Mouse (Mus musculus): ENCODE data around the gene Pqlc2. TPM values are rescaled to one million over a fixed set of nuclear protein-coding genes. Genes with fewer than 3 reads are reported as not detected.
A peak's percentile ranks its signal among the peaks of the same experiment; 100 is the strongest.

The Pqlc2 gene
- polyA plus RNA-seq, 1 experiment from 2014 or later: 10.1 TPM

GRCm38 (mm10) chr4:139334631-139335295 is 24.3 kb upstream of the Pqlc2 start:
- H3K4me1 ChIP-seq: no peaks in the 10 kb centered on the region; the same call in 1 of the 2 replicates
- H3K9ac ChIP-seq: no peak overlapping the region
- no peaks in the 10 kb centered on the region for H3K36me3 ChIP-seq (ENCODE audit: poor library complexity, severe bottlenecking)
- H3K9me3 ChIP-seq (replicated peaks): no peaks in the 10 kb centered on the region
- no peak overlapping the region for H3K4me3 ChIP-seq
- H3K27me3 ChIP-seq: peaks cover 21% of the 10 kb centered on the region
- ATAC-seq: no peak
- H3K4me2 ChIP-seq: no peak overlapping the region
- 73% methylated on average over 7 of the region's 9 CpGs for WGBS
- no peak overlapping the region for H3K27ac ChIP-seq

DNA sequence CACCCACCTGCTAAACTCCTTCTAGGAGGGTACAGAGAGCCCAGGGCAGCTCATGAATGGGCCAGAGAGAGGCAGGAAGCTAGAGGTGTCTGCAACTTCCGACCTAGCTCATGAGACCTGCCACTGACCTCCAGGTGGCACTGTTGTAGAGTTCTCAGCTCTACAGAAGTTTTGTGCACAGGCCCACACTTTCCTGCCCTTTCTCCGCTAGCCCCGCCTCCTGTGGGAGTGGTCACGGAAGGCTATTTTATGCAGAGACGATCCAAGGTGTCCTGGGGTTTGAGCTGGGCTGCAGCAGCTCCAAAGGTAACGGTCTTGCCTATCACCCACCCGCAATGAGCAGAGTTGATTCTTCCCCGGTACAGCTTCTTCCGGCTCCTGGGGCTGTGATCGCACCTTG is 20.1 kb upstream of the Pqlc2 start:
- Histone ChIP-seq H3K4me3 (no peak overlapping the region), H3K9ac (no peak overlapping the region), H3K9me3 (replicated peaks) (no peaks in the 10 kb centered on the region), H3K27me3 (peaks cover 3% of the 10 kb centered on the region; the same call in 1 of the 2 replicates), H3K36me3 (ENCODE audit: poor library complexity, severe bottlenecking) (no peaks in the 10 kb centered on the region), H3K27ac (no peak overlapping the region), H3K4me1 (no peaks in the 10 kb centered on the region), H3K4me2 (peak overlapping the region; percentile 34)
- 5% methylated on average over 10 of the region's 10 CpGs for WGBS
- no peak for ATAC-seq

- 90% methylated on average over 4 of the region's 4 CpGs for WGBS
- no peak overlapping the region for H3K27ac ChIP-seq
These were observed 9.2 kb upstream of the Pqlc2 start for GRCm38 (mm10) chr4:139319740-139320139.

DNA sequence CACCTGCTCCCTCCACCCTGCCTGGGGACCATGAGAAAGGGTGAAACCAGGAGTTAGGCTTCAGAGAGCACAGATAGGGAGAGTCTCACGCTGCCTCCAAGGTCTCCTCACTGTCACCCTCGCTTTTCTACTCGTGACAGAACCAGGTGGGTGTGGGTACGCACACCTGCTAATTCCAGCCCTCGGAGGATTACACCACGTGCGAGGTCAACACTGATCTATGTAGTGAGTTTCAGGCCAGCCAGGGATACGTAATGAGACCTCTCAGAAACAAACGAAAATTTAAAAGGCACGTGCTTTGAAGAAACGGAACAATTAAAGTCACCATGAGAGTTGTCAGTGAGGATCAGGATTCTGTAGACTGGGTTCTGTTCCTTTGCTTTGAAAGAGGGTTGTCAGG is 7.9 kb upstream of the Pqlc2 start:
- Histone ChIP-seq H3K9me3 (replicated peaks) (no peaks in the 10 kb centered on the region), H3K9ac (no peak overlapping the region), H3K27ac (no peak overlapping the region), H3K4me1 (no peaks in the 10 kb centered on the region), H3K27me3 (no peaks in the 10 kb centered on the region), H3K4me2 (no peak overlapping the region), H3K36me3 (ENCODE audit: poor library complexity, severe bottlenecking) (peaks cover 56% of the 10 kb centered on the region), H3K4me3 (no peak overlapping the region)
- 93% methylated on average over 11 of the region's 11 CpGs for WGBS
- ATAC-seq: no peak

More at GRCm38 (mm10) chr4:139319740-139320139, 9.2 kb upstream of the Pqlc2 start:
- H3K4me2 ChIP-seq: no peak overlapping the region
- H3K9me3 ChIP-seq (replicated peaks): no peaks in the 10 kb centered on the region
- H3K36me3 ChIP-seq (ENCODE audit: poor library complexity, severe bottlenecking): peaks cover 46% of the 10 kb centered on the region
- ATAC-seq: no peak
- no peaks in the 10 kb centered on the region for H3K27me3 ChIP-seq
- H3K4me3 ChIP-seq: no peak overlapping the region
- no peak overlapping the region for H3K9ac ChIP-seq
- H3K4me1 ChIP-seq: no peaks in the 10 kb centered on the region

DNA sequence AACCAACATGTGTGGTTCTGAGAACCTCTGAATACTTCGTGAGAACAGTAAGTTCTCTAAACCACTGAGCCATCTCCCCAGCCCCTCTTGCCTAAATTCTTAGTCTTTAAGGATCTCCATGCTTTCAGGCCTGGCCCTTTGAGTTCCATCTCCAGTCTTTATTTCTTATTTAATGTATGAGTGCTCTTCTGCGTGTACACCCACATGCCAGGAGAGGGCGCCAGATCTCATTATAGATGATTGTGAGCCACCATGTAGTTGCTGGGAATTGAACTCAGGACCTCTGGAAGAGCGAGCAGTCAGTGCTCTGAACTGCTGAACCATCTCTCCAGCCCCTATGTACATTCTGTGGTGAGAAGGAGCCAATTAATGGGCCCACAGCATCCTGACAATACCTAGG is 2.1 kb upstream of the Pqlc2 start:
- no peak overlapping the region for H3K9ac ChIP-seq
- H3K9me3 ChIP-seq (replicated peaks): no peaks in the 10 kb centered on the region
- H3K4me1 ChIP-seq: peaks cover 26% of the 10 kb centered on the region
- no peak overlapping the region for H3K27ac ChIP-seq
- H3K36me3 ChIP-seq (ENCODE audit: poor library complexity, severe bottlenecking): peaks cover 36% of the 10 kb centered on the region
- H3K27me3 ChIP-seq: 0 out of 2 replicates have a peak, but pooled peaks cover 3% of the 10 kb centered on the region
- H3K4me3 ChIP-seq: no peak overlapping the region
- 52% methylated on average over 4 of the region's 4 CpGs for WGBS
- H3K4me2 ChIP-seq: no peak overlapping the region; the same call in 1 of the 2 replicates
- no peak for ATAC-seq

DNA sequence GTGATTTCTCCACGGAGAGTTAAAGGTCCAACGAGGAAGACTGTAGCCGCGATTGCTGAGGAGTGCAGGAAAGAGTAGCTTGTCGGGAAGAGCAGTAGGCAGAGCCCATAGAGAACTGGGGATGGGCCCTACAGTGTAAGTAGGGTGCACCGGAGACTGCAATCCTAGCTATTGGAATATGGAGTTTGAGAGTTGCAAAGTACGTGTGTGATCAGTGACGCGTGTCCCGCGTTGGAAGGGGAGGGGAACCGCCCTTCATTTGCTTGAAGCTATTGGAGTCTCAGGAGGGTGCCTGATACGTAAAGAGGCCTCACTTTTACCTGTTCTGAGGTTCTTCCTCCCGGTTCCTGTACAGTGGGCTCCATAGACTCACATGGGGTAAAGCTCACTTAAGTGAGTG is 1.2 kb upstream of the Pqlc2 start:
- Histone ChIP-seq H3K9ac (peak overlapping the region; percentile 90), H3K4me3 (peak overlapping the region; percentile 81), H3K27me3 (0 out of 2 replicates have a peak, but pooled peaks cover 3% of the 10 kb centered on the region), H3K36me3 (ENCODE audit: poor library complexity, severe bottlenecking) (peaks cover 26% of the 10 kb centered on the region), H3K4me1 (peaks cover 26% of the 10 kb centered on the region), H3K4me2 (peak overlapping the region; percentile 96), H3K9me3 (replicated peaks) (no peaks in the 10 kb centered on the region), H3K27ac (no peak overlapping the region)
- WGBS: 16% methylated on average over 14 of the region's 14 CpGs
- ATAC-seq: no peak

- WGBS: under 1% methylated on average over 52 of the region's 53 CpGs
- Histone ChIP-seq H3K4me2 (peak overlapping the region; percentile 96), H3K9me3 (replicated peaks) (no peaks in the 10 kb centered on the region), H3K36me3 (ENCODE audit: poor library complexity, severe bottlenecking) (peaks cover 28% of the 10 kb centered on the region), H3K4me1 (peaks cover 26% of the 10 kb centered on the region), H3K27me3 (0 out of 2 replicates have a peak, but pooled peaks cover 3% of the 10 kb centered on the region), H3K27ac (peak overlapping the region; percentile 25), H3K4me3 (peak overlapping the region; percentile 81), H3K9ac (peak overlapping the region; percentile 90)
- no peak; the same call in 1 of the 2 replicates for ATAC-seq
These were observed 592 bp upstream of the Pqlc2 start for GRCm38 (mm10) chr4:139310899-139311701.

GRCm38 (mm10) chr4:139309651-139310050 is 857 bp downstream of the Pqlc2 start:
- H3K36me3 ChIP-seq (ENCODE audit: poor library complexity, severe bottlenecking): peaks cover 22% of the 10 kb centered on the region
- H3K4me2 ChIP-seq: peak overlapping the region; percentile 96
- peak overlapping the region; percentile 81 for H3K4me3 ChIP-seq
- peaks cover 26% of the 10 kb centered on the region for H3K4me1 ChIP-seq
- 20% methylated on average over 6 of the region's 6 CpGs for WGBS
- no peak for ATAC-seq
- no peak overlapping the region for H3K27ac ChIP-seq
- 0 out of 2 replicates have a peak, but pooled peaks cover 3% of the 10 kb centered on the region for H3K27me3 ChIP-seq
- peak overlapping the region; percentile 90 for H3K9ac ChIP-seq
- H3K9me3 ChIP-seq (replicated peaks): no peaks in the 10 kb centered on the region

DNA sequence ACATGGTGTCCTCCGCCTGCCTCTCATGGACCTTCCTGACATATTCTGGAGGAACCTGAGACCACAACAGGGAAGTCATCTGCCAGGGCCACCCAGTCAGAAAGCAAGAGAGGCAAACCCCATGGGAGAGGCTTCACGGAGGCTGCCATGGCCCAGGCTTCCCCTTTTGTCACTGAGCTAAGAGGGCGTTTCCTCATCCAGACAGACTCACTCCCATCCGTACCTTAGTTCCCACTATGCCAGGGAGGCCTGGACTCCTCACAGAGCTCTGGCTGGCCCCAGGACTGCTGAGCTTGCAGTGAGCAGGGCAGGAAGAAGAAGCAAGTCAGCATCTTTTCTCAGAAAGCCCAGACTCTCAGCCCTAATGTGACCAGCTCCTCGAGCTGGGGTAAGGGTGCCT is 2.6 kb downstream of the Pqlc2 start:
- Histone ChIP-seq H3K4me2 (no peak overlapping the region), H3K27ac (no peak overlapping the region), H3K9me3 (replicated peaks) (no peaks in the 10 kb centered on the region), H3K27me3 (0 out of 2 replicates have a peak, but pooled peaks cover 3% of the 10 kb centered on the region), H3K4me1 (peaks cover 26% of the 10 kb centered on the region), H3K9ac (no peak overlapping the region), H3K36me3 (ENCODE audit: poor library complexity, severe bottlenecking) (peaks cover 15% of the 10 kb centered on the region), H3K4me3 (no peak overlapping the region)
- no peak for ATAC-seq
- WGBS: 79% methylated on average over 5 of the region's 5 CpGs

GRCm38 (mm10) chr4:139305521-139305920 is 5.0 kb downstream of the Pqlc2 start:
- WGBS: 88% methylated on average over 3 of the region's 3 CpGs
- H3K36me3 ChIP-seq (ENCODE audit: poor library complexity, severe bottlenecking): peaks cover 38% of the 10 kb centered on the region
- ATAC-seq: no peak
- H3K4me1 ChIP-seq: peaks cover 13% of the 10 kb centered on the region
- H3K9ac ChIP-seq: no peak overlapping the region
- H3K4me2 ChIP-seq: no peak overlapping the region
- no peak overlapping the region for H3K4me3 ChIP-seq
- H3K27me3 ChIP-seq: no peaks in the 10 kb centered on the region
- H3K27ac ChIP-seq: no peak overlapping the region
- H3K9me3 ChIP-seq (replicated peaks): no peaks in the 10 kb centered on the region

- 65% methylated on average over 5 of the region's 5 CpGs for WGBS
- no peak for ATAC-seq
- no peaks in the 10 kb centered on the region for H3K27me3 ChIP-seq
- H3K9me3 ChIP-seq (replicated peaks): no peaks in the 10 kb centered on the region
- no peaks in the 10 kb centered on the region for H3K4me1 ChIP-seq
- no peak overlapping the region for H3K27ac ChIP-seq
- H3K36me3 ChIP-seq (ENCODE audit: poor library complexity, severe bottlenecking): peaks cover 68% of the 10 kb centered on the region
- no peak overlapping the region for H3K4me2 ChIP-seq
- no peak overlapping the region for H3K4me3 ChIP-seq
- H3K9ac ChIP-seq: no peak overlapping the region
These were observed 8.3 kb downstream of the Pqlc2 start for GRCm38 (mm10) chr4:139302241-139302640.

GRCm38 (mm10) chr4:139301780-139302179 is 8.7 kb downstream of the Pqlc2 start:
- ATAC-seq: no peak
- Histone ChIP-seq H3K27ac (no peak overlapping the region), H3K4me3 (no peak overlapping the region), H3K9ac (no peak overlapping the region), H3K36me3 (ENCODE audit: poor library complexity, severe bottlenecking) (peaks cover 70% of the 10 kb centered on the region), H3K4me1 (no peaks in the 10 kb centered on the region), H3K27me3 (no peaks in the 10 kb centered on the region), H3K4me2 (no peak overlapping the region), H3K9me3 (replicated peaks) (no peaks in the 10 kb centered on the region)
- WGBS: 93% methylated on average over 8 of the region's 8 CpGs
